Mouse (Mus musculus) kidney, postnatal 4 days (tissue): Measurements from ENCODE around the gene Eva1b.

Experiments
- DNase-seq, 2 experiments: peaks; one replicate each; pipeline ENCODE4 v3.0.0; 2021; ENCODE audit warnings: mixed read lengths in 2 of 2

Gene Eva1b

DNA sequence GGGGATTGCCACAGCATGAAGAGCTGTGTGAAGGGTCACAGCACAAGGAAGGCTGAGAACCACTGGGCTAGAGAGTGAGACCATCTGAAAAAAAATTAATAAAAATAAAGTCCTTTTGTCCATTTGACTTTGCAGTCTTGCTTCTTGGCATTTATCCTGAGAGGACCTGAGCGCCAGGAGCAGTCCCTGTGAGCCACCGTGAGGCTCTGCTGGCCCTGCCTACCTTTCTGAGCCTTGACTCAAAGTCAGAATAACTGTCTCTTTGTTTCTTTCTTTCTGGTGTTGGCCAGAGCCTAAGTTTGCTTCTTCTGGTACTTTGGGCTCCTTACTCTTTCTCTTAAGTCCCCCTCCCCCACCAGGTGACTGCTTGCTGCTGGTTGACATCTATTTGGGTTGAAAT is 27.0 kb upstream of the Eva1b start:
- no peak for DNase-seq

DNA sequence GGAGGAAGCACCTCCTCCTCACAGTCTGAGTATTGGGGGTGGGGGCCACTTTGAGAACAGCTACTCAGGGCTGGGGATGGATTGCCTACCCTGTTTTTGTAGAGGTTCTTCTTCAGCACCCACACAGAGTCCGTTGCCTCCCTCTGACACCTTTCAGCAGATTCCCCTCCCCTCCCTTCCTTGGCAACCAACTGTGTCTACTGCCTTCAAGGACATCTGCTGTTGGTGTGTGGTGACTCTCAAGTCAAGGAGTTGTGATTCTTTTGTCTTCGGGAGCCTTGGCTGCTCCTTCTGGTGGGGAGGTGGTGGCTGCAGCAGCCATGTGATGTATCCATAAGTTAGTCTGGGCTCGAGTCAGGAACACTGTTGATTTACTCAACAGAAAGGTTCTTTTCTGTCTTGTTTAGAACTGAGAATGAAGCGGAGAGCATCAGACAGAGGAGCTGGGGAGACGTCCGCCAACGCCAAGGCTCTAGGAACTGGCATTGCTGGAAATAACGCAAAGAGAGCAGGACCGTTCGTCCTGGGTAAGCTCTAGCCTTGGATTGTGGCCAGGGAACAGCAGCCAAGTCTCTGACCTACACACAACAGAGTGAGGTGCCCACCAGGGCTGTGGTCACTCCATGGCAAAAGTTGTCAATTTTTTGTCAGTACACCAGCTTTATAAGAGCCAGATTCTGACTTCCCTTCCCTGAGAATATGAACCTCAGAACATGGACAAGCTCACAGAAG is 24.1 kb upstream of the Eva1b start:
- no peak for DNase-seq

DNA sequence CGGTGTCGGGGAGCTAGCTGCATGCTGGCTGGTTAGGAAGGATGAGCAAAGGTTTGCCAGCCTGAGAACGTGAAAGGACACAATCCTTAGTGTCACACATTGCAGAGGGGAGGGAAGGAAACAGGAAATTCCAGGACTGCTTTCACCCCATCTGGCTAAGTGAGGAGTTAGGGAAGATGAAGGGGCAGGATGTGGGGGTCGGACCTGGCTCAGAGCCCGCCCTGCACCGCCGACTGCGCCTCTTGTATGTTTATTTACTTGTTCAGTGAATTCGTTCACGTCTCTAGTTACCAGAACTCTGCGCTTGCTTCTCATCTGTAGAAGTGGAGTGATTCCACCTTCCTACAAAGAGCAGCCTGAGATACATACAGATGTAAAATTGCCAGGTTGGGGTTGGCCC is 17.0 kb upstream of the Eva1b start:
- DNase-seq: peak; percentile 78 to 84

- DNase-seq: peak; percentile 37 to 69
These were observed 16.0 kb upstream of the Eva1b start for GRCm38 (mm10) chr4:126131290-126132121.

DNA sequence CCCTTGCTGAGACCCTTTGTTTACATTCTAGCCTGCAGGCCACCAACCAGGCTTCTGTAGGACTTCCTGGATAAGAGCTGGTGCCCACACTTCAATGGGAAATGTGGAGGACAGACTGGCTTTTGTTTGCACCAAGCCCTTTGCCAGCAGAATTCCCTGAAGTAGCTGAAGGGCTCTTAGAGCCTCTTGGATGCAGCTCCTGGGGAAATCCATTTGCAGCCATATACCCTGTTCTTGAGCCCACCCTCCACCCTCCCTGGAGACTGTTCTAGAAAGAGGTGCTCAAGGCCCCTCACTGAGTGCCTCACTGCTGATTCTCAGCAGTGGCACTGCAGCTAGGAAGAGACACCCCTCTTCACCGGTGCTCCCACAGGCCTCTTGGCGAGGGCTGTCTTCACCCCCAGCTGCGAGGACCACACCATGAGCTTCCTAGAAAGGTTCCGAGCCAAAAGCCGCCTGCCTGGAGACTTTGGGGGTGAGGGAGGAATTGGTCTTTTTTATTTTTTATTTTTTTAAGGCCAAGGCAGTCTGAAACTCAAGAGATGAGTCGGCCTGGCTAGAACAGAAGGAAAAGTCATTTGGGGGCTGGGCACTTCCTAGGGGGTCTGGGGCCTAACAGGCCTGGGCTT is 14.8 kb upstream of the Eva1b start:
- DNase-seq: no peak

- no peak for DNase-seq
These were observed 13.3 kb upstream of the Eva1b start for GRCm38 (mm10) chr4:126134236-126134635.

DNA sequence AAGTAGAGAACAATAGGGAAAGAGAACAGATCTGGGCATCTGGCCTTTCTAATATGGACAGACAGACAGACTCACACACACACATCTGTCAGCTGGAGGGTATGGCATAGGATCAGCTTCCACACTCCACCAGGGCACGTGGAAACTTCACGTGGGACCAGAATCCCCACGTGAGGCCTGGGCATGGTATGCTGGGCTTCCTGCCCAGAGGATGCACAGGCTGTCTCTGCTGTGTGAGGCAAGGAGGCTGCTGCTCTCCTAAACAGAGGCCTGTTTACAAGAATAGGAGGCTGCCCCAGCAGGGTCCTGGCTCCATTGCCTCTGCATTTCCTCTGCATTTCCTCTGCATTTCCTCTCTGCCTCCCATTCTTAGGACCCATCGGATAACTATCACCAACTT is 12.9 kb upstream of the Eva1b start:
- DNase-seq: no peak

DNA sequence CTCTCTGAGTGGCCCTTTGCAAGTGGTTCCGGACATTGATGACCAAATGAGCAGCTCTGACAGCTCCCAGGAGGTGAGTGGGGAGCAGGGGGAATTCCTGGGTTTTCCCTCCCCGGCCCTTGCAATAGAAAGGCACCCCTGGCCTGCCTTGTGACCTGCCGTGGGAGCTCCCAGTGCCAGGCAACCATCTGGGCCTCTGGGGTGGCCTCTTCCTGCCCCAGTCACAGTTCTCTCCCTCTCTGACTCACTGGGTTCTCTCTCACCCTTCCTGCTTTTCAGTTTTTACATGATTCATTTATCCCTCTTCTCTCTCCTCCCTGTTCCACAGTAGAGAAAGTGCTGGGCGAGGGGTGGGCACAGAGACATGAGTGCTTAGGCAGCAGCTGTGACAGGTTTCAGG is 9.8 kb upstream of the Eva1b start:
- no peak for DNase-seq

DNA sequence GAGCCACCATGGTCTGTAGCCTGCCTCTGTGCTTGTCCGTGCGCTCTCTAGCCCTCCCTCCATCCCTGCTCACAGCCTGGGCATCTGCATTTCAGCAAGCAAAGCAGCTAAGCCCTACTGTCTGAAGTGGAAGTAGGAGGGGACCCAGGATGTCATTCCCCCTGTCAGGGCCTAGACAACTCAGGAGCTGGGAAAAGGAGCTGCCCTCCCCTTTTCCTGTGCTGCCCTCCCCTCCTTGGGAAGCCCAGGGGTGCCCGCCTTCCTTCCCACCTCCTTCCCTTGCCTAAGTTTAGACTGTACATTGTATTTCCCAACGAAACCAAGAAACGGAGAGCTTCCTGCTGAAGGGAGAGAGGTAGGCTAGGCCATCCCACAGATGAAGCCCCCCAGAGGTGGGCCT is 6.5 kb upstream of the Eva1b start:
- DNase-seq: peak in 1 of 2 experiments; percentile 54

DNA sequence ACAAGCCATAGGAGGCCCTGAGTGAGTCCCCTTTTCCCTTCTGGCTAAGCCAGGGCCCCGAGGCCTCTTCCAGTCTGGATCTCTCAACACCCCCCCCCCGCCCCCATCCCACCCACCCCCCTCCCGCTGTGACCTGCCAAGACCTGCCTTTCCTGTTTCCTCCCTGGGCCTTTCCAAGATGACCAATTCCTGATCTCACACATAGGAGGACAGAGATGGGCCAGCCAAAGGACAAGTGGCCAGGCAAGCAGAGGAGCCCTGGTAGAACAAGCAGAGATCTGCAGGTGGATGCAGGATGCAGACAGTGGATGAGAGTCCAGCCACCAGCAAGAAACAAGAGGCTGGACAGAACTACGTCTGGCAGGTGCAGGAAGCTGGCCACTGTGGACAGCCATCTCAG is 2.1 kb upstream of the Eva1b start:
- peak in 1 of 2 experiments; percentile 58 for DNase-seq

- DNase-seq: no peak
These were observed 491 bp upstream of the Eva1b start for GRCm38 (mm10) chr4:126146974-126147532.

- peak; percentile 85 to 92 for DNase-seq
These were observed 817 bp downstream of the Eva1b start for GRCm38 (mm10) chr4:126148161-126148961.

DNA sequence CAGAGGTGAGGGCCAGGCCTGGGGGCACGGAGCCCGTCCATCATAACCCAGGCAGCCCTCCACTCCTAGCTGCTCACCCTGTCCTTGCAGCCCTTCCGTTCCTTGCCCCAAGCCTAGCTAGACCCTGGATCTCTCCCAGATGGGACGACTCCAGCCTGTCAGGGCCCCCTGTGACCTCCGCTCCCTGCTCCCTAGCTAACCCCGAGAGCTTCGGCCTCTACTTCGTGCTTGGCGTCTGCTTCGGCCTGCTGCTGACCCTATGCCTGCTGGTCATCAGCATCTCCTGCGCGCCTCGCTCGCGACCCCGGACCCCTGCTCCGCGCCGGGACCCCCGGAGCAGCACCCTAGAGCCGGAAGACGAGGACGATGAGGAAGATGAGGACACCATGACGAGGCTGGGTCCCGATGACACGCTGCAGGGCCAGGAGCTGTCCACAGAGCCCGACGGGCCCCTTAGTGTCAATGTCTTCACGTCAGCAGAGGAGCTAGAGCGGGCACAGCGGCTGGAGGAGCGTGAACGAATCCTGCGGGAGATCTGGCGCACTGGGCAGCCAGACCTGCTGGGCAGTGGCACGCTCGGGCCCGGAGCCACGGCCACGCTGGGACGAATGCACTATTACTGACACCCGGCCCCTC is 1.6 kb downstream of the Eva1b start:
- DNase-seq: peak; percentile 62 to 74

DNA sequence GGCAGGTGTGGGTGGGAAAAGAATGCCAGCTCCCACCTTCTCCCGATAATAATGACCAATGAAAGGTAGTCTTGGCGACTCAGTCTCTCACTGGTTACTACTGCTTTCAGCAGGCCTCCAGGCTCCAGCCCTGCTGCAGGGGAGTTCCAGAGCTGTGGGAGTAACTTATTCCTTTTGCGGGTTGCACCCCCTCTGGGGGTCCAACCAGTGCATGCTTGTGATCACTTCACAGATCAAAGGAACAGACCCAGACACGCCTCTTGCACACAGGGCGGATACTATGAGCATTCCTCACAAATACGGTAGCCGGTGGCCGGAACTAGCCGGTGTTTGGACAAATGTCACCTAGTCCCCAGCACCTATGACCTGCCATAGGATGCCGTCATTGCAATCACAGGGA is 2.3 kb downstream of the Eva1b start:
- DNase-seq: peak; percentile 60 to 74

GRCm38 (mm10) chr4:126150297-126150948 is 2.9 kb downstream of the Eva1b start:
- DNase-seq: peak; percentile 85 to 92

GRCm38 (mm10) chr4:126150949-126151320 is 3.4 kb downstream of the Eva1b start:
- DNase-seq: no peak

GRCm38 (mm10) chr4:126151701-126152440 is 4.3 kb downstream of the Eva1b start:
- peak in 1 of 2 experiments; percentile 2 for DNase-seq

GRCm38 (mm10) chr4:126152864-126153263 is 5.3 kb downstream of the Eva1b start:
- no peak for DNase-seq

DNA sequence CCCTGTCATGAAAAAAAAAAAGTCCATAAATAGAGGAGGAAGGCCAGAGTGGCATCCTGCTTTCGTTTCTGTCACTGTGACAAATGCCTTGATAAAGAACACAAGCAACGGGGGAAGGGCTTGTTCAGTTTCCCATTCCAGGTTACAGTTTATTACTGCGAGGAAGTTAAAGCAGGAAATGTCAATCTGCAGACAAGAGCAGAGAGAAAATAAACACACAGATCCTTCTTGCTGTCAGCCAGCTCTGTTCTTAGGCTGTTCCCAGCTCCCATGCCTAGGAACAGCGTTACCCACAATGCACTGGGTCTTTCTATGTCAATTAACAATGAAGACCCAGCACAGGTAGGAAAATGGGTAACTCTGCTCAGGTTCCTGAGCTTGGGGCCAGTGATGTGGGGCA is 7.6 kb downstream of the Eva1b start:
- peak in 1 of 2 experiments; percentile 52 for DNase-seq

DNA sequence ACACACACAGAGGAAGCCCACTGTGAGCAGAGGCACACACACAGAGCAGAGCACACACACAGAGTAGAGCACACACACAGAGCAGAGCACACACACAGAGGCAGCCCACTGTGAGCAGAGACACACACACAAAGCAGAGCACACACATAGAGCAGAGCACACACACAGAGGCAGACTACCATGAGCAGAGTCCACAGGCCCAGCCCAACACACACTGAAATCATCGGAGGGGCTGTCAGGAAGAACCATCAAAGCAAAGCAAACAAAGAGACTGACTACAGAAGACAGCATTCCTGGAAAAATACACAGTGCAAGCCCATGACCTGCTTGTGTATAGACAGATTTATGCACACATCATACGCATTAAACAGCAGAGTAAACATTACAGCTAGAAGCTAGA is 8.3 kb downstream of the Eva1b start:
- DNase-seq: peak in 1 of 2 experiments; percentile 40

DNA sequence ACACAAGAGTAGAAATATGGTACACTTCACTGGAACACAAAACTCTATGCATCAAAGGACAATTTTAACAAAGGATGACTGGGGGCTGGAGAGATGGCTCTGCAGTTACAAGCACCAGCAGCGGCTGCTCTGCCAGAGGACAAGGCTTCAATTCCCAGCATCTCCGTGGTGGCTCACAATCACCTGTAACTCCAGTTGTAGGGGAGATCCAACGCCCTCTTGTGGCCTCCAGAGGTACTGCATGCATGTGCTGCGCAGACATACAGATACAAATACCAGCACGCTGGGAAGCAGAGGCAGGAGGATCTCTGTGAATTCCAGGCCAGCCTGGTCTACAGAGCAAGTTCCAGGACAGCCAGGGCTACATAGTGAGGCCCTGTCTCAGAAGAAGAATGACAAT is 9.1 kb downstream of the Eva1b start:
- peak; percentile 47 to 51 for DNase-seq
